Mouse (Mus musculus): ENCODE data around the gene Gm42791.

GRCm38 (mm10) chr5:149037729-149038128 is 42.8 kb upstream of the Gm42791 start:
- TF ChIP-seq CTCF (IDR thresholded peaks at IDR 0.05; ENCODE audit: low read depth) = no peak
- no peak for TF ChIP-seq EP300 (IDR thresholded peaks at IDR 0.05; ENCODE audit: low read depth)
